Mouse (Mus musculus): ENCODE data around the gene Gzmn.
"Not testable (repeated sequence)": the region's sequence is repeated elsewhere in the genome, so short reads cannot be mapped to it uniquely, and the experiment has no call there.

DNA sequence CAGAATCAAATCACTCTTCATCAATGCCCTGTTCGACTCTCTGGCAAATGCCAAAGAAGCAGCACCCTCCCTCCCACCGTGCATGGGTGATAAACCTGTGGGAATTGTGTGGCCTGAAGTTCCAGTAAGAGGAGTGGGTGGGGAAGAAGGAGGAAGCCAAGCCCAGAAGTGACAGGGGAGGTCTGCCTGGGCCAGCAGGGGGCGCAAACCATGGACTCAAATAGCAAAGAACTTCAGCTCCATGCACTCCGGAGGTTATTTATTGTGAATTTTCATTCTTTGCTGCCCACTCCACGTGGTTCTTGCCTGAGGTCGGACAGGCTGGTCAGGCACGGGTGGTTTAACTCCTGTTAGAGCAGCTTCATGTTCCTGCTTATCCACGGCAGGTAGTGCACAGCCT, 3.3 kb upstream of the Gzmn start:
- TF ChIP-seq GATA1, TAL1 (IDR thresholded peaks at IDR 0.05; ENCODE audit: low read length): not testable (repeated sequence)
